Mouse (Mus musculus) v-Abl transformed pro-B cells (cell line): ENCODE data around the gene Uox.

Experiments used
- in situ Hi-C, 2 experiments: fragments of 400-800 bp; cut with MboI; formaldehyde crosslinking; loops; one replicate each; pipeline ENCODE4 v1.15.1; 2025; ENCODE audit not compliant: unreplicated experiment in 2 of 2

The Uox gene

DNA sequence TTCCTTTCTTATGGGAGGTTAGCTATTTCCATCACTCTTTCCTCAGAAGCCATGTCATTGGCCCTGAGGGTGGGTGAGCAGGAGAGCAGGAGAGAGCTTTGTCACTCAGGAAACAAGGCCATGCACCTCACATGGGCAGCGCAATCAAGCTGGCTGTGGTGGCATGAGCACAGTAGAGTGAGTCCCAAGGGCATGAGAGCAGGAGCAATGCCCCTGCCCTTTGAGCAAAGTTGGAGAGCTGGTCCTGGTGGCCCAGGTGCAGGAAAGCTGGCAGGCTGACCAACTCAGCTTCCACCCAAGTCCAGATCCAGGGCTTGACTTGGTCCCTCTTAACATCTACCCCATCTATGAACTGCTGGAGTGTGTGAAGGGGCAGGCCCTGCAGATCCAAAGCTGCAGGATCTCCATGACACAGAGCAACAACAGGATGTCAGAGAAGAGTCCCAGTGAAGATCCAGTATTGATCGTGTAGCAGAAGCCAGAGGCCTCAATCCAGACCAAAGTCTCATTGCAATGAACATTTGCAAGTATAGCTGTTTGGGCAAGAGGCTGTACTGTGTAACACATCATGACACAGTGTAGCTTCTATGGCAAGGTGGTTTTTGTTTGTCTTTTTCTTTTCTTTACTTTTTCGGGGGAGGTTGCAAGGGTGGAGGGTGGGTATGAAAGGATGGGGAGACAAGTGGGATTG, 10.0 kb downstream of the Uox start:
- in situ Hi-C loops = no loop called here

DNA sequence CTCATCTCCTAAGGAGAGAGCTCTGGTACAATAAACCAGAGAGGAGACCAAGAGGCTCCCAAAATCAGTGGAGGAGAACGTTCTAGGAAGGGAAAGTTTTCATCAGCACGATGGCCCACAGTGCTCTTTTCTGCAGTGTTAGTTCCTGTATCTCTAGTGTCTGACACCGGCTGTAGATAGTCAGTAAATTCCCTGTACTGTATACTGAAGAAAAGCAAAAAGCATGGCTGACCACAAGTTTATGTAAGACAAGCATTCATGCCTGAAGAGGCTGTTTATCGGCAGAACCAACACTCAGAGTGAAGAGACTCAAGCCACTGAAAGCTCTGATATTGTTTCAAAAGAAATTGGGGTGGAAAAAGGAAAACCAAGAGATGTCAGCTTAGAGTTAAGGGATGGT, 13.3 kb downstream of the Uox start:
- in situ Hi-C loops = no loop called here

DNA sequence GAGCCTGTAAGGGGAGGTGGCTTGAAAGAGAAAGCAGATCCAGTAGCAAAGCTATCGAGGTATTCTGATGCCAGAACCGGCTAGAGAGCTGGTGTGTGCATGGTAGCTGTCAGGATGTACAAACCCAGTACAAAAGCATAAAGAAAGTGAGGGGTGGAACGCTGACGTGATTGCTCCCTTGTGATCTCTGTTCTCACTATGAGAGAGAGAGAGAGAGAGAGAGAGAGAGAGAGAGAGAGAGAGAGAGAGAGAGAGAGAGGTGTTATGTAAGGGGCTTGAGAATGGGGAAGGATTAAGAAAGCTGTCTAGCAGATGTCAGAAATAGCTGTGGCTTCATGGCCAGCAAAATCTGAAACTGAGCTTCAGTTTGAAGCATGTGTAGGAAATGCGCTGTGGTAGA, 13.7 kb downstream of the Uox start:
- in situ Hi-C loops = no loop called here

DNA sequence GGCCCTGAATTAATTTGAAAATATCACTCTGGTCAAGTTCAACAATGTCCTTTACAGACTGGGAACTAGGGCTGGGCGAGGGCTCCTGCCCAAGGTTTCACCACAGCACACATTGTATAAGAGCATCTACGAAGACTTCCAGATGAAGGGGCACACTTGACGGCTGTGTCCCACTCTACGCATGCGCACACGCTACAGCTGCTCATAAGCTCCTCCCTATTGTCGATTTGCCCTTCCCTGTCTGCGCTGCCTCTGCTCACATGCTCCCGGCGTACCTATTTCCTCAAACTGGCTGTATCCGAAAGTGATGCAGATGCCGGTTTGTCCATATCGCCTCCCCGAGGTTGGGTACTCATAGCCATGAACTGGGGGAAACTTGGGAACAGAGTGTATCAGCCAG, 16.4 kb downstream of the Uox start:
- in situ Hi-C loops = no loop called here

DNA sequence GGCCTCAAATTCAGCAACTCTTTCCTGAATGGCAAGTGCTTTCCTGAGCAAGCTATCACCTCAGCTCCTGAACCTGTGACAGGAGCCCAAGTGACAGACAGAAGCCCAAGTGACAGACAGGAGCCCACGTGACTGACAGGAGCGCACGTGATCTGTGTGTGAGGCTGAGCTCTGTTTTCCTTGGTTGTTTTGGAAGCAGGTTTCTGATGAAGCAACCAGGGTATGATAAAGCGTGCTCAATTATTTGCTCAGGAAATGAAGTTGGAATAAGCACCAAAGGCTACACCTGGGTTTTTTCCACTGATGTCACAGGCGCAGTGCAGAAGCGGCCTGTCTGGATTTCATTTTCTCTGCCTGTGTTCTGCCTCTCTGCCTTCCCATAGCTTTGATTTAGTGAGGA, 19.3 kb downstream of the Uox start:
- in situ Hi-C loops = no loop called here

DNA sequence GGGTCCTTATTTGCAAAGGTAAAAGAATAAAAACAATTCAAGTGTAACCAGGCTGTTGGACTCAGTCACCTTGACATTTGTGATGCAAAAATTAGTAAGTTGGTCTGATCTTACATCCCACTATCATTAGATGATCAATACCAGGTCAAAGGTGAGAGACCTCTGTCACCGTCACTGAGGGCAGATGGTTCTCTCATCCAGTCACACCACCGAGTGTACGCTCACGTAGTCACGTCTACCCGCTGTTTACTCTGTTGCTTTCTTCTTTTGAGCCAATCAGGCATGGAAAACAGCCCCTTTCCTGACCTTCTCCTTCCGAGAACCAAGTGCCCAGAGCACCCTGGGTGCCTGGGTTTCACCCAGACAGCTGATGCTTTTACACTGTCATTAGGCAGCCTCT, 20.9 kb downstream of the Uox start:
- in situ Hi-C loops = no loop called here

DNA sequence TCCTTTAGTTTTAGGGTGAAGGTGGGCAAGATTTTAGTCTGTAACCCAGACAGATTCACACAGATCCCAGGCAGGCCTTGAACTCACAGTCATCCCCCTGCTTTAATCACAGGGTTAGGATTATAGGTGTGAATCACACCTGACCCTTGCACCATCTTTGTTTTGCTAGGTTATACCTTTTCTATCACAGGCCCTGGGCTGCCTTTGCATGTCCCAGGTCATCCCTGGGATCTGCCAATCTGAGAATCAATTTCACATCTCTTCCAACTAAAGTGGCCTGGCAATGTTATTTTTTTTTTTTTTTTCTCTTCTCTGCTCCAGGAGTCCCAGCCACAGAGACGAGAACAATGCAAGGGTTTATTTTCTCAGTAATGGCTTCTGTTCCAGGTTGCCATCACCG, 21.4 kb downstream of the Uox start:
- in situ Hi-C loops = no loop called here

DNA sequence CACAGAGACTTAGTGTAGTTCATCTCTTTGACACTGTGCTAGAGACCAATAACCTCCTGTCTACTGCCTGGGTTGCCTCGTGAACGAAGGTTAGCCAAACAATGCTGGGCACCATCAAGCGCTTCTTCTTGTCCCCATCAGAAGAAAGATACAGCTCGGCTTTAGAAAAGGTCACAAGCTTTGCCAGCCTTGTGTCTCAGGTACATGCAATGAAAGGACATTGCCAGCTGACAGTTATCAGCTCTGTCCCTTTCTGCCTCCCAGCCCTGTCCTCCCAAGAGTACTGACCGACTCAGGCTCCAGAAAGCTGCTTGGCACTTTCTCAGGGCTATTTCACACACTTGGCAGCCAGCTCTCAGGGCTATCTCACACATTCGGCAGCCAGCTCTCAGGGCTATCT, 25.2 kb downstream of the Uox start:
- in situ Hi-C loops = no loop called here

DNA sequence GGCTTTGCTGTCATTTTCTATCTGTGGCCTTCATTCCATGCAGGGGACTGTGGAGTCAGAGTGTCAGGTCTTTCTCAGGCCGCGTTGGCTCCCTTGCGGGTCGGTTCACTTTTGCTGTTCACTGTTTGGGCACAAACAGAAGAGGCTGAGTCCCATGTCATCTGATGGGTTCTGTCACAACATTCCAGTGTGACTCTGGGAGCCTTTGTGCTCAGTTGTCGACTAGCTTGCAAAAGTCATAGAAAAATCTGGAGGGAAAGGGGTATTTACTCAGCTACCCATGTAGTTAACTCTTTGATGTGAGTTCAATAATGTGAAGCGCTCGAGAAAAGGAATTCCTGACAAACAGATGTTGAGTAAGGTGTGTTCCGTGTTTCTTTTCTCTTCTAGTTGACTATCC, 26.2 kb downstream of the Uox start:
- in situ Hi-C loops = no loop called here

DNA sequence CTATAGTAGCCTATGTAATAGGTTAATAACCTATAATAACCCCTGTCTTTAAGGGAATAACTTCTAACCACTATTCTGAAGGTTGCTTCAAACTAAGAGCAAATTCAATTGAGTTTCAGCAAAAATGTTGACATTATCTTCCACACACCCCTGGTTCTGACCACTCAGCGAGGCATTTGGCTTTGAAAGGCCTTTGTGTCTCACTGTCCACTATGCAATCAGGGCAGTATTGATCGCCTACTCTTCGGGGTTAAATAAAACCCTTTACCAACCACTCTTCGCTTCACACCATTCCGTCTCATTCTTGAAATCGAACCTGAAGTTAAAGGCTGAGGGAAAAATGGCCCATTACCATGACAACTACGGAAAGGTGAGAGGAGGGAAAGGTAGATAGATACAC, 26.6 kb downstream of the Uox start:
- in situ Hi-C loops = no loop called here

DNA sequence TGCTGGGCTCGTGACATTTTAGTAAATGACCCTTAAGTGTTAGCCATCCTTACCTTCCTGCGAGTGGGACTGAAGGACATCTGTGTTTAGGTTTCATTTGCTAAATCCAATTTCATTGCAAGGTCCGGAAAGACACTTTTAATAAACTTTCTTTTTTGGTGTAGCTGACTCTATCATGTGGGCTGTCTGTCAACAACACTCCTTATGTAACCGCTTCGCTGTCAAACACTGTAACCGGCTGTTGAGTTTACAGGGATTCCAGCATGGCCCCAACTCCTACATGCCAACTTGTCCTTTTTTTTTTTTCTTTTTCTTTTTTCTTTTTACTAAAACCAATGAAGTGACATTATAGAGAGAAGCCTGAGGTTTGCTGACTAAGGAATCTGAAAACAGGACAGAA, 28.2 kb downstream of the Uox start:
- in situ Hi-C loops = no loop called here

DNA sequence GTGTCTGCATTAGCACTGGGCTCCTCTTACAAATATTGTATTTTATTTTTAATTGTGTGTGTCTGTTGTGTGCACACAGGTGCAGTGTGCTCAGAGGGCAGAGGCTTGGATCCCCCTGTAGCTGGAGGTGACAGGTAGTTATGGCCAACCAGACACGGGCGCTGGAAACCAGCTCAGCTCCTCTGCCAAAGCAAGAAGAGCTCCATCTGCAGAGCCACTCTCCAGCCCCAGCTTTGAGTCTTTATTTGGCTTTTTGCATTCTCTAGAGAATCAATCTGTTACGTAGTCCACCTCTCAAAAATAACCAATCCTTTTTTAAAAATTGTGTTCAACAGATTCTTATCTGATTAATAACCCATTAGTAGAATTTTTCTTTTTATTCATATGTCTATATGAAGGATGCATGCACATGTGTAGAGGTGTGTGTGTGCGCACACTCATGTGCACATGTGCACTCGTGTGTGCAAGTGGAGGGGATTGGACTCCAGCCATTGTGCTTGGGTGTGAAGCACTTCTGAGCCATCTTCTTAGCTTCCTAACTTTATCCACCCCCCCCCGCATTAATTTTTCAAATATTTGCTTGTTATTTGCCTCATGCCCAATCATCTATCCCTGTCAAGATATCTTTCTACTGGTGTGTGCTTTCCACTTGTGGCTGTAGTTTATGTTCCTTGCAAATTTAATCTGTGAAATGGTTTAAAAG, 29.1 kb downstream of the Uox start:
- in situ Hi-C loops = no loop called here

DNA sequence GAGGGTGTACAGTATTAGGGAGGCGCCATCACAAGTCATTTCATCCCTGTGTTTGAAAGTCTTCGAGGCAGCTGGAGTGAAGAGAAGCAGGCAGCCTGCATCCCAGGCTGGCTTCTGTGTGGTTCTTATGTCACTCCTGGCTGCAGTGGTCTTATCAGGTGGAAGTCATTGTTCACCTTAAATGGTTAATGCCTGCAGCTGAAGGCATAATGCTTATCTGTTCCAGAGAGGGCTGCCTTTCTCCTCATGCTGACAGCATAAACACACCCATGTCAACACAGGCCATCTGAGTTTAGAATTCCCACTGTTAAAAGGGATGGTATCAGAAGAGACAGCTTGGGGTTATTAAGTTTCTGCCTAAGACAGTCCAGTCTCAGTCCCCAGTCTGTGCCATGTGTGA, 31.0 kb downstream of the Uox start:
- in situ Hi-C loops = no loop called here

DNA sequence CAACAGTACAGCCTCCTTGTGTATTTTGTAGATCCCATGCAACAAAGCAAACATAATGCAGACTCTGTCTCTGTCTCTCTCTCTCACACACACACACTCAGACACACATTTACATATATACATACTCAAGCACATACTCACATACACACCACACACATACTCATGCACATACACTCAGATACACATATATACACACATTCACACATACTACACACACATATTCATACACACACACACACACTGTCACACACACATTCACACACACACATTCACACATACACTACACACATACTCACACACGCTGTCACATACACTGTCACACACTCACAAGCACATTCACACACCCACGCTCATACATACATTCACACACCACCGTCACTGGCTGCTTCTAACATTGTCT, 32.3 kb downstream of the Uox start:
- in situ Hi-C loops = no loop called here

DNA sequence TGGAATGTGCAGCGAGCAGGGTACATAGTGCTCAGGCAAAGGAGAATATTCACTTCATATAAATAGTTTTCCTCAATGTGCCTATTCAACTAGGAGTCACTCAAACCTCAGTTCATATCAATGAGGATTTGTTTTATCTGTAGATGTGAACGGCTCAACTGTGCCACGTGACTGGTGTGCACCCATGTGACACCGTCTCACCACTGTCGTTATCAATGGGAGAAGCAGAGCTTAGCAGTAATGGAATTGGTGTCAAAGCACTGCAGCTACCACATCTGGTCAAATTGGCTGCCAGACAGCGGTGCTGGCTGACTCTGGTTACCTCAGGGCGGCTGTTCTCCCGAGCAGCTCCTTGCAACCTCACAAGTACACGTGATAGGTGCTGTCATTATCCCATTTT, 34.4 kb downstream of the Uox start:
- in situ Hi-C loops = no loop called here

DNA sequence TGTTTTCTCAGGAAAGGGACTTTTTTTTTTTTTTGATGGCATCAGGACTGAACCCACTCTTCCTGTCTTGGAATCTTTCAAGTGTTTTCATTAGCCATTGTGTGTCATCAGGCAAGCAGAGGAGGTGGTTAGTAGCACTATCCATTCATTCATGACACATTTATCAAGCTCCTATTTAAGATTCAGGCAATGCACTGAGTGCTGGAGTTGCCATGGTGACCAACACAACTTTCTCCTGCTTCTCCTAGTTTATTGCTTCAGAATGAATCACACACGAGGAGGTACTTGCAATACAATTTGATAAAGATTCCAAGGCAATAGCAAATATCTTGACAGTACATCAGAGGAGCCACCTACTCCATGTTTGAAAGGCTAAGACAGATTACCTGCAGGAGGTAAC, 37.1 kb downstream of the Uox start:
- in situ Hi-C loops = no loop called here

DNA sequence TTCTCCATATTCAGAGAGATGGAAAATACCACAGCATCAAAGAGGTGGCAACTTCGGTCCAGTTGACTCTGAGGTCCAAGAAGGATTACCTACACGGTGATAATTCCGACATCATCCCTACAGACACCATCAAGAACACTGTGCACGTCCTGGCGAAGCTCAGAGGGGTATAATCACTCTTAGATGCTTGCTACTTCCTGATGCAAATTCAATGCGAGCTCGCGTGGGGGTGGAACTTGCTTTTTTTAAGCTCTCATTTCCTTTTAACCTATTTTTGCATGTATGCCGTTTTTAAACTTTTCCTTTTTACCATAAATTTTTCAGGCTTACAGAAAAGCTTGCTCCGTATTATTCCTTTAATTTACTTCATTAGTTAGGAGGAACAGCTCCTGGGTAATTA, 40.1 kb downstream of the Uox start:
- in situ Hi-C loops = no loop called here

DNA sequence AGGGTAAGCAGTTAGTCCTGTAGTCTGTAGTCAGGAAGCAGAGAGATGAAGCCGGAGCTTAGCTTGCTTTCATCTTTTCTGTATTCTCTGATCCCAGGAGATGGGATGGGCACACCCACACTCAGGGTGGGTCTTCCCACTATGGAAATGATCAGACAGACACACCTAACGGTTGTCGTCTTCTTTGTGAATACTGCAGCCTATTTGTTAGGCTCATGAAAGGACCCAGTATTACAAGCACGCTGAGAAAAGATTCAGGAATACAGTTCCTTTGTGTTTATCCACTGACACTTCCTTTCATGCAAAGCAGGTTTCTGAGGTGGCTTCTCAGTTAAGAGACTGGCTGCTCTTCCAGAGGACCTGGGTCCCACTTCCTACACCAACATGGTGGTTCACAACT, 41.0 kb downstream of the Uox start:
- in situ Hi-C loops = no loop called here

DNA sequence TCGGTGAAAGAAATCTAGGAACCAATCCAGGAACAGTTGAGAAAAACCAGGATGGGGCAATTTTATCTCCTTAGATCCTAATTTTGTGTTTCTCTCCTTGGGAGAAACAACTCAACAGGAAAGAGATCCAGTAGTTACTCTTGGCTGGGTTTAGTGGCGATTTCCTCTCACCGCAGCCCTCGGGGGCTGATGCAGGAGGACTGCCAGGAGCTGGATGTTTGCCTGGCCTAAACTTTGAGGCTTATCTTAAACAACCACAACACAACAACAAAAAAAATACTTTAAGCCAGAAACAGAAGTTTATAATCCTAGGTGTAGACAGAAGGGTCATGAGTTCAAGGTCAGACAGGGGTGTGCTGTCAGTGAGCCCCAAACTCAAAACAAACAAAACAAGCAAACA, 41.6 kb downstream of the Uox start:
- in situ Hi-C loops = no loop called here

DNA sequence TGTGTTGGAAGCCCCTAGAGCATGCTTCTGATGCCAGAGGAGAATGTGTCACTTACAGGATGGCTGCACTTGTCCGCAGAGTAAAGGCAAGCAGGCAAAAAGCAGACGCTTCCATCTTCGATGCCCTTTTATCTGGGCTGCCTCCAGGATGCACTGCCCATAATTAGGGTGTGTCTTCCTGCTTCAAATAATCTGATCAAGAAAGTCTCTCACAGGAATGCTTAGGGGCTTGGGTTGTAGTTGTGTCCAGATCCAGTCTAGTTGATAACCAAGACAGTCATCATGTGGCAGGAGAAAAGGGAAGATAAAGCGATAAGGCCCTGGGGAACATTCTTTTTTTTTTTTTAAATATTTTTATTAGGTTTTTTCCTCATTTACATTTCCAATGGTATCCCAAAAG, 45.3 kb downstream of the Uox start, which contains the start of gene Dnase2b:
Dnase2b (minus strand) TSS at position 101 of the 400 bp plus-strand sequence.
- in situ Hi-C loops = no loop called here

DNA sequence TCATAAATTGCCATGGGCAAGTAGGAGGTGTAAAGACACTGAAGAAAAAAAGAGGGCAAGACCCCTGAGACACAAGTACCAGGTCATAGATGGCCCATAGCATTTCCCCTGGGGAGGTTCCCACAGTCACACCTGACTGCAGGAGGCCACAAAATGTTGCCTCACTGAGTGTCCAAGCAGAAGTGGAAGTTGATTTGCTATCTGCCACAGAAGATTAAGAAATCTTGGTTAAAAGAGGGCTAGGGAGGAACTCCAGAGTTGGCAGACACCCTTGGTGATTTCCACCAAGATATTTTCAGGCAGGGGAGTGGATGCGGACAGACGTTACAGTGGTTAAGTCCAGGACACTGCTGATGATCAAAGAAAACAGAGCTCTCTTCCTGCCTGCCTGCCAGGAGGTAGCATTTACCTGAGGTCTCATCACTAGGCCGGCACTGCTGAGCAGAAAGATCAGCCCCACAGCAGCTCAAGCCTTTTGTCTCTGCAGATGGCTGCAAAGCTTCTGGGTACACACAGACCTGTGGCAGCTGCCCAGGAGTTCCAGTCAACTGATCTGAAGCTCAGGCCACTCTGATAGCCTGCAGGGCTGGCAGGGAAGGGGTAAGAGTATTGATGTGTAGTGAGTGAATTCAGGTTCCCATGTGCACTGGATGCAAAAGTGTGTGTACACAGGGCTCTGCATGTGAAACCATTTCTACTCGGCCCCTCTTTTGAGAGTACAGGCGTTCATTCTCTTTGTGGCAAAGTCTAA, 46.5 kb downstream of the Uox start:
- in situ Hi-C loops = no loop called here

DNA sequence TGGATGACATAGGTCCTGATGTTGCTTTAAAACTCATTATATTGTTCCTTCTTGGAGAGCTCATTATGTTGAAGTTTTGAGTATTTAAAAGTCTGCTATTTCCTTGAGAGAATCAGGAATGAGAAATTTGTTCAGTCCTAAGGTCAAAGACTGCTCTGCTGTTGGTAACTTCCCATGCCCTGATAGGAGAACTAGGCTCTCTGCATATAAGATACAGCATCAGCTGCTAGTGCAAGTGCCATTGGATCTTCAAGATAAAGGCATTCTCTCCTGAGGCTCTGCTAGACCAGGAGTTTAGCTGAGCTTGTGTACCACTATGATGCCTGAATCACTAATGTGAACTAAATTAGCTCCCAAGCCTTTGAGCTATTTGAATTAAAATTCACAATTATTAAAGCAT, 47.7 kb downstream of the Uox start:
- in situ Hi-C loops = no loop called here
